In genomic region chr5:16004305-16004704, GRCm38 (mm10) we compare ENCODE assay signal across 12 mouse cellular contexts.
DNase-seq lines count a peak whose midpoint lies in the region; ATAC-seq lines count a peak whose summit lies in the region.
"Had no signal": no experiment of that assay in that cellular context is flagged by ENCODE, and none has a peak within 500 bp of the region (broad histone marks: within the 10 kb centered on the region; RNA-seq: fewer than 3 reads in every experiment).

No protein-coding gene starts in this region.

- no peaks in the 10 kb centered on the region for H3K27me3 ChIP-seq in forebrain, embryonic 16.5 days (replicated peaks; ENCODE audit: control insufficient read depth, insufficient read depth, low read length)
- H3K27me3 ChIP-seq: limb, embryonic 15.5 days had no signal

- H3K27ac ChIP-seq in forebrain, embryonic 16.5 days (ENCODE audit: low read length), result peak overlapping the region; percentile 79
- H3K27ac ChIP-seq: limb, embryonic 15.5 days had no signal

- WGBS in forebrain, embryonic 16.5 days, result 21% methylated on average over 6 of the region's 6 CpGs

- H3K9ac ChIP-seq in forebrain, embryonic 16.5 days (replicated peaks; ENCODE audit: low read depth, low read length), result no peak overlapping the region
- H3K9ac ChIP-seq: limb, embryonic 15.5 days had no signal

- no peak overlapping the region for H3K4me3 ChIP-seq in forebrain, embryonic 16.5 days (replicated peaks; ENCODE audit: low read length)
- H3K4me3 ChIP-seq: limb, embryonic 15.5 days had no signal

- H3K4me1 ChIP-seq in forebrain, embryonic 16.5 days (replicated peaks; ENCODE audit: control insufficient read depth, insufficient read depth, low read length), result peaks cover 24% of the 10 kb centered on the region
- H3K4me1 ChIP-seq: limb, embryonic 15.5 days had no signal

- no peaks in the 10 kb centered on the region for H3K9me3 ChIP-seq in forebrain, embryonic 16.5 days (ENCODE audit: control insufficient read depth, low read length)
- H3K9me3 ChIP-seq: limb, embryonic 15.5 days had no signal

- no peak for DNase-seq in cerebellum, postnatal 4 days (ENCODE audit: low spot score in 2 of 2)
- DNase-seq in cerebellum, adult 11-12 months, result peak; percentile 78
- DNase-seq in layer of hippocampus, postnatal 10 days (ENCODE audit: low spot score in 2 of 2), result peak; percentile 49 to 55
- DNase-seq in embryo, embryonic 11 days, result no peak
- DNase-seq in adrenal gland, postnatal 25 days, result no peak
- DNase-seq in spleen, postnatal 10 days (ENCODE audit: low spot score in 2 of 2), result no peak
- DNase-seq: kidney, postnatal 4 days; spleen, adult 18-20 months had no signal

- H3K4me2 ChIP-seq in forebrain, embryonic 16.5 days (ENCODE audit: low read length), result no peak overlapping the region
- H3K4me2 ChIP-seq: heart, embryonic 11.5 days; limb, embryonic 15.5 days had no signal

- H3K36me3 ChIP-seq in forebrain, embryonic 16.5 days (ENCODE audit: control insufficient read depth, insufficient read depth), result no peaks in the 10 kb centered on the region
- H3K36me3 ChIP-seq: limb, embryonic 15.5 days had no signal

- peak; percentile 93 for ATAC-seq in cerebellum, adult (ENCODE audit: insufficient number of reproducible peaks, low FRiP score, low TSS enrichment)
- peak; percentile 88 for ATAC-seq in forebrain, embryonic 16.5 days

Comparison
In these comparisons a context has a peak if more than half of its experiments do, and no peak if none do; other contexts are left out.
1. DNase-seq: peak in cerebellum, adult 11-12 months (single experiment) and layer of hippocampus, postnatal 10 days (2 of 2); none in cerebellum, postnatal 4 days (0 of 2), embryo, embryonic 11 days (single experiment), adrenal gland, postnatal 25 days (single experiment) and spleen, postnatal 10 days (0 of 2).